In genomic region chr11:61967034-61967433, GRCm38 (mm10) we compare ENCODE assay signal across 26 mouse cellular contexts. TPM values are rescaled to one million over a fixed set of nuclear protein-coding genes. Genes with fewer than 3 reads are reported as not detected.
DNase-seq lines count a peak whose midpoint lies in the region; ATAC-seq and TF ChIP-seq lines count a peak whose summit lies in the region.
"Had no signal": no experiment of that assay in that cellular context is flagged by ENCODE, and none has a peak within 500 bp of the region (broad histone marks: within the 10 kb centered on the region; RNA-seq: fewer than 3 reads in every experiment).

No protein-coding gene starts in this region.

- no peak overlapping the region for H3K9ac ChIP-seq in MEL (ENCODE audit: control insufficient read depth, low read depth, low read length, poor library complexity, severe bottlenecking)
- H3K9ac ChIP-seq in liver, embryonic 13.5 days, result peak overlapping the region; percentile 46
- H3K9ac ChIP-seq in kidney, embryonic 14.5 days (ENCODE audit: low read depth, low read length), result no peak overlapping the region
- H3K9ac ChIP-seq: embryonic facial prominence, embryonic 12.5 days; forebrain, embryonic 13.5 days; hindbrain, embryonic 13.5 days; lung, embryonic 14.5 days; midbrain, embryonic 12.5 days had no signal

- H3K4me1 ChIP-seq in MEL (ENCODE audit: control insufficient read depth in 1 of 2, insufficient read depth in 2 of 2, low read length in 2 of 2), result peaks cover 6 to 23% of the 10 kb centered on the region in 2 experiments; a peak in 3 of 4 replicates
- peaks cover 98% of the 10 kb centered on the region for H3K4me1 ChIP-seq in erythroblast, embryonic 14.5 days (ENCODE audit: control insufficient read depth)
- peaks cover 96% of the 10 kb centered on the region for H3K4me1 ChIP-seq in liver, embryonic 13.5 days (replicated peaks)
- no peaks in the 10 kb centered on the region for H3K4me1 ChIP-seq in thymus, adult 2 months (replicated peaks; ENCODE audit: control insufficient read depth, insufficient read depth, low read length)
- no peaks in the 10 kb centered on the region for H3K4me1 ChIP-seq in kidney, embryonic 14.5 days (ENCODE audit: control insufficient read depth, insufficient read depth, low read length)
- H3K4me1 ChIP-seq: forebrain, embryonic 13.5 days; heart, embryonic 10.5 days; hindbrain, embryonic 13.5 days; midbrain, embryonic 12.5 days had no signal

- WGBS in liver, embryonic 13.5 days (ENCODE audit: insufficient replicate concordance), result 53% methylated on average over 8 of the region's 8 CpGs
- WGBS in thymus, adult 2 months, result 82% methylated on average over 8 of the region's 8 CpGs
- 90% methylated on average over 8 of the region's 8 CpGs for WGBS in kidney, embryonic 14.5 days

- peak overlapping the region; percentile 54 for H3K4me2 ChIP-seq in liver, embryonic 13.5 days
- no peak overlapping the region for H3K4me2 ChIP-seq in myocyte (ENCODE audit: low read depth)
- no peak overlapping the region for H3K4me2 ChIP-seq in kidney, embryonic 14.5 days (replicated peaks; ENCODE audit: low read depth, low read length)
- H3K4me2 ChIP-seq: embryonic facial prominence, embryonic 12.5 days; forebrain, embryonic 13.5 days; hindbrain, embryonic 13.5 days; lung, embryonic 14.5 days; midbrain, embryonic 12.5 days had no signal

- H3K79me2 ChIP-seq in MEL (ENCODE audit: control insufficient read depth, insufficient read depth, low read length, poor library complexity), result no peaks in the 10 kb centered on the region
- H3K79me2 ChIP-seq in myocyte (ENCODE audit: control insufficient read depth, insufficient read depth), result no peaks in the 10 kb centered on the region

- no peak for TF ChIP-seq RAD21 in MEL (IDR thresholded peaks at IDR 0.05; ENCODE audit: low read depth, low read length)

- no peaks in the 10 kb centered on the region for H3K27me3 ChIP-seq in MEL (ENCODE audit: control insufficient read depth in 1 of 2, insufficient read depth in 2 of 2, low read length in 2 of 2)
- no peaks in the 10 kb centered on the region for H3K27me3 ChIP-seq in erythroblast, embryonic 14.5 days (ENCODE audit: control insufficient read depth)
- H3K27me3 ChIP-seq in liver, embryonic 13.5 days, result no peaks in the 10 kb centered on the region
- H3K27me3 ChIP-seq in myocyte (ENCODE audit: control insufficient read depth, insufficient read depth, insufficient read length), result no peaks in the 10 kb centered on the region
- H3K27me3 ChIP-seq in thymus, adult 2 months (ENCODE audit: control insufficient read depth, insufficient read depth, low read length), result no peaks in the 10 kb centered on the region
- H3K27me3 ChIP-seq in kidney, embryonic 14.5 days (ENCODE audit: control insufficient read depth, insufficient read depth, low read length), result no peaks in the 10 kb centered on the region
- H3K27me3 ChIP-seq: embryonic facial prominence, embryonic 12.5 days; forebrain, embryonic 13.5 days; midbrain, embryonic 12.5 days had no signal

- no peak for TF ChIP-seq CTCF in MEL (IDR thresholded peaks at IDR 0.05 in 2 of 3, conservative IDR thresholded peaks at IDR 0.05 in 1 of 3; ENCODE audit: control insufficient read depth in 1 of 3, insufficient read depth in 1 of 3, low read depth in 2 of 3, low read length in 3 of 3, poor library complexity in 1 of 3, severe bottlenecking in 1 of 3)
- TF ChIP-seq CTCF in thymus, adult 2 months (IDR thresholded peaks at IDR 0.05; ENCODE audit: borderline replicate concordance, control insufficient read depth, extremely low read depth, insufficient read depth, low read length, poor library complexity), result no peak

- DNase-seq in MEL (ENCODE audit: low read depth, low spot score), result no peak
- no peak for DNase-seq in liver, embryonic 13.5 days
- no peak for DNase-seq in thymus, adult 2 months
- DNase-seq: adrenal gland, postnatal 10 days; B cell, adult 2 months; cerebellum, adult 9-10 months; embryo, embryonic 11 days; gastrocnemius, postnatal 14 days; heart, postnatal 36 days; kidney, adult 8-10 months; kidney, postnatal 10 days; layer of hippocampus, postnatal 36 days; left cerebral cortex, postnatal 4 days; lung, embryonic 14.5 days; lung, postnatal 14 days; right cerebral cortex, postnatal 25 days; thymus, postnatal 36 days had no signal

- ATAC-seq in liver, embryonic 13.5 days (ENCODE audit: low read depth), result peak; percentile 45; the same call in 1 of the 2 replicates
- no peak for ATAC-seq in kidney, embryonic 14.5 days (ENCODE audit: low FRiP score, low TSS enrichment)
- ATAC-seq: forebrain, embryonic 13.5 days; intestine, embryonic 16.5 days had no signal

- H3ac ChIP-seq in myocyte (ENCODE audit: control insufficient read depth, insufficient read length), result no peak overlapping the region

- TF ChIP-seq POLR2A in MEL (IDR thresholded peaks at IDR 0.05; ENCODE audit: control insufficient read depth in 1 of 2, insufficient read depth in 1 of 2, low read depth in 1 of 2, low read length in 2 of 2, poor library complexity in 1 of 2), result no peak
- no peak for TF ChIP-seq POLR2A in myocyte (IDR thresholded peaks at IDR 0.05; ENCODE audit: insufficient read length, low read depth)
- TF ChIP-seq POLR2A in thymus, adult 2 months (IDR thresholded peaks at IDR 0.05; ENCODE audit: control insufficient read depth, extremely low read depth, insufficient read depth, low read length, poor library complexity), result no peak

- TF ChIP-seq EP300 in MEL (IDR thresholded peaks at IDR 0.05; ENCODE audit: low read depth in 1 of 2, low read length in 2 of 2), result no peak

- no peak overlapping the region for H3K27ac ChIP-seq in MEL (ENCODE audit: control insufficient read depth, low read depth, low read length)
- peak overlapping the region; percentile 93 for H3K27ac ChIP-seq in liver, embryonic 13.5 days
- no peak overlapping the region for H3K27ac ChIP-seq in thymus, adult 2 months (ENCODE audit: control insufficient read depth, insufficient read depth, low read length)
- no peak overlapping the region for H3K27ac ChIP-seq in kidney, embryonic 14.5 days (ENCODE audit: low read depth, low read length)
- H3K27ac ChIP-seq: embryonic facial prominence, embryonic 12.5 days; forebrain, embryonic 13.5 days; heart, embryonic 10.5 days; hindbrain, embryonic 13.5 days; midbrain, embryonic 12.5 days had no signal

- H3K36me3 ChIP-seq in MEL (ENCODE audit: control insufficient read depth in 1 of 2, insufficient read depth in 2 of 2, low read length in 2 of 2), result peaks cover 0 to 23% of the 10 kb centered on the region in 2 experiments; a peak in 2 of 4 replicates
- H3K36me3 ChIP-seq in erythroblast, embryonic 14.5 days (ENCODE audit: control insufficient read depth), result peaks cover 96% of the 10 kb centered on the region
- peaks cover 19% of the 10 kb centered on the region for H3K36me3 ChIP-seq in liver, embryonic 13.5 days
- H3K36me3 ChIP-seq in myocyte (ENCODE audit: control insufficient read depth, insufficient read depth), result no peaks in the 10 kb centered on the region
- no peaks in the 10 kb centered on the region for H3K36me3 ChIP-seq in thymus, adult 2 months (ENCODE audit: control insufficient read depth, insufficient read depth, low read length)
- no peaks in the 10 kb centered on the region for H3K36me3 ChIP-seq in kidney, embryonic 14.5 days (ENCODE audit: control insufficient read depth, insufficient read depth, low read length)
- H3K36me3 ChIP-seq: embryonic facial prominence, embryonic 12.5 days; heart, embryonic 10.5 days; hindbrain, embryonic 13.5 days; midbrain, embryonic 12.5 days had no signal

- H3K9me3 ChIP-seq in MEL (replicated peaks; ENCODE audit: insufficient read depth, low read length), result no peaks in the 10 kb centered on the region
- H3K9me3 ChIP-seq in erythroblast, embryonic 14.5 days (ENCODE audit: control insufficient read depth, low read length), result no peaks in the 10 kb centered on the region
- no peaks in the 10 kb centered on the region for H3K9me3 ChIP-seq in liver, embryonic 13.5 days (replicated peaks)
- H3K9me3 ChIP-seq in kidney, embryonic 14.5 days (ENCODE audit: control insufficient read depth, low read length), result no peaks in the 10 kb centered on the region
- H3K9me3 ChIP-seq: embryonic facial prominence, embryonic 12.5 days; forebrain, embryonic 13.5 days; heart, embryonic 10.5 days; hindbrain, embryonic 13.5 days; midbrain, embryonic 12.5 days had no signal

- H3K4me3 ChIP-seq in MEL (ENCODE audit: control insufficient read depth in 1 of 2, insufficient read depth in 1 of 2, low read depth in 2 of 2, low read length in 2 of 2), result no peak overlapping the region
- peak overlapping the region; percentile 2 for H3K4me3 ChIP-seq in erythroblast, embryonic 14.5 days (replicated peaks)
- H3K4me3 ChIP-seq in liver, embryonic 13.5 days (replicated peaks), result peak overlapping the region; percentile 10; the same call in 1 of the 2 replicates
- H3K4me3 ChIP-seq in myocyte, result no peak overlapping the region
- no peak overlapping the region for H3K4me3 ChIP-seq in thymus, adult 2 months (ENCODE audit: control insufficient read depth, insufficient read depth, low read length)
- H3K4me3 ChIP-seq in kidney, embryonic 14.5 days (ENCODE audit: low read length), result no peak overlapping the region
- H3K4me3 ChIP-seq: embryonic facial prominence, embryonic 12.5 days; forebrain, embryonic 13.5 days; heart, embryonic 10.5 days; hindbrain, embryonic 13.5 days; midbrain, embryonic 12.5 days had no signal

TF ChIP-seq in MEL, 35 proteins besides CTCF, POLR2A, EP300 and RAD21 (continues in another document):
- TF ChIP-seq USF1 (IDR thresholded peaks at IDR 0.05; ENCODE audit: low read depth, low read length), result peak; percentile 82

TF ChIP-seq in myocyte, 11 proteins besides CTCF, POLR2A, EP300 and RAD21:
- TF ChIP-seq POLR2AphosphoS2 (IDR thresholded peaks at IDR 0.05; ENCODE audit: insufficient read length, low read depth), result no peak
- peak; percentile 23 for TF ChIP-seq USF1 (IDR thresholded peaks at IDR 0.05; ENCODE audit: low read depth)

RNA-seq across cellular contexts. Expression of gene Specc1, which starts 10.5 kb away (rescaled TPM):
- 2.3 and 2.5 TPM in 2 replicates for total RNA-seq in MEL (2012; rRNA removed)
- polyA plus RNA-seq in MEL (2012; ENCODE audit: insufficient read depth in 1 of 2, insufficient read length in 2 of 2, low read depth in 1 of 2, low replicate concordance in 2 of 2, missing spikeins in 1 of 2), result 1 to 10 TPM in 1 of 2 experiments, not detected in 1; 5.8 TPM
- polyA plus RNA-seq in erythroblast, embryonic 14.5 days (2012), result 12.5 and 15.5 TPM in 2 replicates
- 41.3 and 45.5 TPM in 2 replicates for polyA plus RNA-seq in liver, embryonic 13.5 days (2015; fragmentation: Nextera tagmentation; extraction: Ambion mirVana)
- 27.7 TPM for polyA plus RNA-seq in myocyte (2012; fragmentation: generic; extraction: Trizol)
- polyA plus RNA-seq in thymus, adult 2 months (2012; rRNA removed), result 2.1 and 2.4 TPM in 2 replicates
- polyA plus RNA-seq in kidney, embryonic 14.5 days (2014; fragmentation: Nextera tagmentation; extraction: Ambion mirVana), result 6.6 and 13.6 TPM in 2 replicates

RNA-seq across cellular contexts. Expression of gene Akap10, which starts 37.0 kb away (rescaled TPM):
- 20.1 and 21.7 TPM in 2 replicates for total RNA-seq in MEL (2012; rRNA removed)
- polyA plus RNA-seq in MEL (2012; ENCODE audit: insufficient read depth in 1 of 2, insufficient read length in 2 of 2, low read depth in 1 of 2, low replicate concordance in 2 of 2, missing spikeins in 1 of 2), result 10 to 100 TPM in 1 of 2 experiments, not detected in 1; 17.7 TPM
- 0.90 and 1.1 TPM in 2 replicates for polyA plus RNA-seq in erythroblast, embryonic 14.5 days (2012)
- 8.1 and 9.4 TPM in 2 replicates for polyA plus RNA-seq in liver, embryonic 13.5 days (2015; fragmentation: Nextera tagmentation; extraction: Ambion mirVana)
- 6.1 TPM for polyA plus RNA-seq in myocyte (2012; fragmentation: generic; extraction: Trizol)
- 22.2 and 23.9 TPM in 2 replicates for polyA plus RNA-seq in thymus, adult 2 months (2012; rRNA removed)
- polyA plus RNA-seq in kidney, embryonic 14.5 days (2014; fragmentation: Nextera tagmentation; extraction: Ambion mirVana), result 14.8 and 22.1 TPM in 2 replicates

Comparison
In these comparisons a context has a peak if more than half of its experiments do, and no peak if none do; other contexts are left out.
1. H3K4me3 ChIP-seq: peak in erythroblast, embryonic 14.5 days (single experiment) and liver, embryonic 13.5 days (single experiment); none in MEL (0 of 2), myocyte (single experiment), thymus, adult 2 months (single experiment) and kidney, embryonic 14.5 days (single experiment).